Mouse (Mus musculus): ENCODE data around the gene Sufu. TPM values are rescaled to one million over a fixed set of nuclear protein-coding genes. Genes with fewer than 3 reads are reported as not detected.

The Sufu gene
- polyA plus RNA-seq (2014; fragmentation: Illumina TruSeq; extraction: RNeasy Lipid Tissue Mini Kit (QIAGEN cat#74804); ENCODE audit: low read depth, low replicate concordance) = 0.93 TPM

DNA sequence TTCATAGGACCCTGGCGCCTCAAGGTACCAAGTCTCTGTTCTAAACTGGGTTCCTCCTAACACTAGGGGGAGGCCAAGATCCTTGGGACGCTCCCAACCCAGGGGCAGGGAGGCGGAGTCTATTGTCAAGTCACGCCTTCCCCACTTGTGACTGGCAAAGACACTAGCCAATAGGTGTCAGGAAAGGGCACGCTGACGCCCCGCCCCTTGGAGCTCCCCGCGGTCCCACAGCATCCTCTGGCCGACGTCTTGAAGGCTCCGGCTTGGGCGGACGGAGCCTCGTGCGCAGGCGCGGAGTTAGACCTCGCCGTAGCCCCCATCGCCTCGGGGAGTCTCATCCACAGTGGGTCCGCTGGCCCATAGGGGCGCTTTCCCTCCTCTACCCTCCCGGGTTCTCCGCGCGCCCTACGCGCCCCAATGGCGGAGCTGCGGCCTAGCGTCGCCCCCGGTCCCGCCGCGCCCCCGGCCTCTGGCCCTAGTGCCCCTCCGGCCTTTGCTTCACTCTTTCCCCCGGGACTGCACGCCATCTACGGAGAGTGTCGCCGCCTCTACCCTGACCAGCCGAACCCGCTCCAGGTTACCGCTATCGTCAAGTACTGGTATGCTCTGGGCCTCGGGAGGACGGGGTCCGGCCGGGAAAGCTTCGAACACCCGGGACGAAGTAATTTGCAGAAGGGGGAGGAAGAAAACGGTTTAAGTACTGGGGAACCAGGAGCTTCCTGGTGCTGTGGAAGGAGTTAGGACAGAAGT lies at the start of gene Sufu:
TSS of gene Sufu (plus strand) at position 211 of the 750 bp plus-strand sequence.

DNA sequence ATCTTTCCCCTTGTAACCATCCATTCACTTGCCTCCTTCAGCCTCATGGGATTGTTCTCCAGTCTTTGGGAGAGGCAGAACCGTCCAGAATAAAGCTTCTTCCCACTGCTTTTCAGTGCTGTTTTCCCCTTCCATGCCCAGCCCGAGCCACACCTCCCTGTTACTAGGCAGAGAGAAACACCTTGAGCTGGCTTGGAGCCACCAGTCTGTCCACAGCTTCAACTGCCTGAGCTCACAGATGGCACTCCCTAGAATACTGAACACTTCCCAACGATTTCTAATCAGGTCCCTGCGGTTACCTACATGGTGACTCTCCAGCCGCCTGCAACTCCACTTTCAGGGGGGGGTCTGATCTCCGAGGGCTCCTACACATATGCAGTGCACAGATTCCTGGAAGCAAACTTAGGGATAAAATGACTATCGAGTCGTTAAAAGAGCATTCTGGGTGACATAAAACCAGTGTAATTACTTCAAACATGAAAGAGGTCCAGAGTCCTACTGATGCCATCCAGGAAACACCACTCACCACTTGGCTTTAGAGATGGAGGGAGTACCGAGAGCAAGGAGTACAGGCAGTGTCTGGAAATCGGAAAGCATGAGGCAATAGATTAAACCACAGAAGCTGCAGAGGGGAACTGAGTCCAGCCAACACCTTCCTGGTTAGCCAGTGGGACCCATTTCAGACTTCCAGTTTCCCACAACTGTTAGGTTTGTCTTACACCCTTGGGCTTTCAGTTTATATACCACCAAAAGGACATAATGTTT lies 46.3 kb upstream of the Sufu start, which contains the start of gene 2310034G01Rik:
TSS of gene 2310034G01Rik (minus strand) at position 135 of the 765 bp plus-strand sequence.

DNA sequence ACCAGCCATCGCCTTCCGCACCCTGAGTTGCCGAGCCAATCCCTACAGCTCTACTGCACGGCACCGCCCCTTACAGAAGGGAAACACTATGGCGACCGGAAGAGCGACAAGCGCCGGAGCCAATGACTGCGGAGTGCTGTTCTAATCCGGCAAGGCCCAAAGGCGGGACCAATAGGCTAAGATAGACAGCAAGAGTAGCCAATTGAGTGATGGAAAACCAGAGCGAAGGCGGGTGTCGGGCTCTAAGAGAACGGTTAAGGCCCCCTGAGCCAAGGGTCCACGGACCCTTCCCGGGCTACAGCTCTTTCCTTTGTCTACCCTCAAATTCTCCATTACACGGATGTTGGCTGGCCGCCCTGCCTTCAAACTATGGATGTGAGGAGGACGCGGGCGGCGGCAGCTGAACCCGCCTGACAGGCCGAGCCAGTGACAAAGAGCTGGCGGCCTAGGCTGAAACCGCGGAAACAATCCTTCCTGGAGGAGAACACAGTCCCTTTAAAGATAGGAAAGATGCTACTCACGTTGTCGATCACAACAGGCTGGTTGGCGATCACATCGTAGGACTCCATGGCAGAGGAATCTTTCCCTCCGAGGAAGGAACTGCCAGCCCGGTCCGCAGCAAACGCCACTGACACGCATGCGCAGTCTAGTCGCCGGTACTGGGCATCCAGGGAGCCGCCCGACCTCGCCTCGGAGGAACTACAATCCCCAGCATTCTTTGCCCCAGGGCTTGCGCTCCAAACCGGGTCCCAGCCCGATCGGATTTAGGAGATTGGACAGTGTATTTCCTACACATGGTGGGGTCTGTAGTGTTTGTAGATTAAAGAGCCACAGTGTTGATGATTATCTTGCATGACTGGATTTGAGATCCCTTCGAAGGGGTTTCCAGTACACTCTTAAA lies 1.3 kb upstream of the Sufu start, which contains the start of gene Actr1a:
TSS of gene Actr1a (minus strand) at position 640 of the 901 bp plus-strand sequence.

DNA sequence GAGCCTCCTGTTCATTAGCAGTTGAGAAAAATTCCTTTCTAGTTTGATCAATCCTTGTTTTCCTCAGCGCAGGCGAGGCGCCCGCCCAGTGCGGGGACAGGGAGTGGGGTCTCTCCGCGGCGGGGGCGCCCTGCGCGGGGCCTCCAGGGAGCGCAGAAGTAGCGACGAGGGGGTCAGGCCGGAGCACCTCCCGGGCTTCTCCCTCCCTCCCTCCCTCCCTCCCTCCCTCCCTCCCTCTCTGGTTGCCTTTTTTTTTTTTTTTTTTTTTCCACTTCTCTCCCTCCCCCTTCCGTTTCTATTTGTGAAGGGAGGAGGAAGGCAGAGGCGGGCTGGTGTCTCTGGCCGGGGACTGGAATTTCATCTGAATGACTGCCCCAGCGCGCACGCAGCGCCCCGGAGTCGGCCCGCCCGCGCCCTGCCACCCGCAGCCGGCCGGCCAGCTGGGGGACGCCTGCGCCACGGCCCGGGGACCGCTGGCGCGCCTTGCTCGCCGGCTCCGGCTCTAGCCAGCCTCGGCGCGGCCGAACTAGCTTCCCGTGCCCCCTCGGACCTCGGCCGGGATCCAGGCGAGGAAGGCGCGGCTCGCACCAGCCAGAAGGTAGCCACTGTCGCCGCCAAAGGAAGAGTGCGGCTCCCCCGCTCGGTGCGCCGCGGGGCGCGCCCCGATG lies 104.8 kb downstream of the Sufu start, which contains the start of gene Trim8:
TSS of gene Trim8 (plus strand) at position 302 of the 668 bp plus-strand sequence.

Other genes with a start within 250 kb of the Sufu start
- not detected for gene Pitx3, start 248.6 kb upstream of the Sufu start, polyA plus RNA-seq (2014; fragmentation: Illumina TruSeq; extraction: RNeasy Lipid Tissue Mini Kit (QIAGEN cat#74804); ENCODE audit: low read depth, low replicate concordance)
- 7.9 TPM for gene Gbf1, start 244.4 kb upstream of the Sufu start, polyA plus RNA-seq (2014; fragmentation: Illumina TruSeq; extraction: RNeasy Lipid Tissue Mini Kit (QIAGEN cat#74804); ENCODE audit: low read depth, low replicate concordance)
- 0.24 TPM for gene Nfkb2, start 92.6 kb upstream of the Sufu start, polyA plus RNA-seq (2014; fragmentation: Illumina TruSeq; extraction: RNeasy Lipid Tissue Mini Kit (QIAGEN cat#74804); ENCODE audit: low read depth, low replicate concordance)
- gene Psd, start 69.7 kb upstream of the Sufu start, polyA plus RNA-seq (2014; fragmentation: Illumina TruSeq; extraction: RNeasy Lipid Tissue Mini Kit (QIAGEN cat#74804); ENCODE audit: low read depth, low replicate concordance) = not detected
- not detected for gene Fbxl15, start 68.7 kb upstream of the Sufu start, polyA plus RNA-seq (2014; fragmentation: Illumina TruSeq; extraction: RNeasy Lipid Tissue Mini Kit (QIAGEN cat#74804); ENCODE audit: low read depth, low replicate concordance)
- 2.4 TPM for gene Cuedc2, start 58.2 kb upstream of the Sufu start, polyA plus RNA-seq (2014; fragmentation: Illumina TruSeq; extraction: RNeasy Lipid Tissue Mini Kit (QIAGEN cat#74804); ENCODE audit: low read depth, low replicate concordance)
- gene Mfsd13a, start 55.8 kb upstream of the Sufu start, polyA plus RNA-seq (2014; fragmentation: Illumina TruSeq; extraction: RNeasy Lipid Tissue Mini Kit (QIAGEN cat#74804); ENCODE audit: low read depth, low replicate concordance) = 0.42 TPM
- gene 2310034G01Rik, start 46.6 kb upstream of the Sufu start, polyA plus RNA-seq (2014; fragmentation: Illumina TruSeq; extraction: RNeasy Lipid Tissue Mini Kit (QIAGEN cat#74804); ENCODE audit: low read depth, low replicate concordance) = not detected
- gene Actr1a, start 1.1 kb upstream of the Sufu start, polyA plus RNA-seq (2014; fragmentation: Illumina TruSeq; extraction: RNeasy Lipid Tissue Mini Kit (QIAGEN cat#74804); ENCODE audit: low read depth, low replicate concordance) = 17.6 TPM
- 2.7 TPM for gene Trim8, start 104.8 kb downstream of the Sufu start, polyA plus RNA-seq (2014; fragmentation: Illumina TruSeq; extraction: RNeasy Lipid Tissue Mini Kit (QIAGEN cat#74804); ENCODE audit: low read depth, low replicate concordance)
- 20.6 TPM for gene Arl3, start 176.3 kb downstream of the Sufu start, polyA plus RNA-seq (2014; fragmentation: Illumina TruSeq; extraction: RNeasy Lipid Tissue Mini Kit (QIAGEN cat#74804); ENCODE audit: low read depth, low replicate concordance)
- gene Sfxn2, start 176.5 kb downstream of the Sufu start, polyA plus RNA-seq (2014; fragmentation: Illumina TruSeq; extraction: RNeasy Lipid Tissue Mini Kit (QIAGEN cat#74804); ENCODE audit: low read depth, low replicate concordance) = 31.0 TPM
- 28.1 TPM for gene Wbp1l, start 202.2 kb downstream of the Sufu start, polyA plus RNA-seq (2014; fragmentation: Illumina TruSeq; extraction: RNeasy Lipid Tissue Mini Kit (QIAGEN cat#74804); ENCODE audit: low read depth, low replicate concordance)

Data from liver, adult 10 weeks (tissue).